Mouse (Mus musculus) heart, postnatal 4 days (tissue): ENCODE results near the gene Ubd. TPM values are rescaled to one million over a fixed set of nuclear protein-coding genes. Genes with fewer than 3 reads are reported as not detected.
A peak's percentile ranks its signal among the peaks of the same experiment; 100 is the strongest.
"Not testable (repeated sequence)": the region's sequence is repeated elsewhere in the genome, so short reads cannot be mapped to it uniquely, and the experiment has no call there.

Experiments
- DNase-seq: peaks from one replicate; pipeline ENCODE4 v3.0.0; 2021
- total RNA-seq, 2 experiments: library from RNA; stranded (reverse); gene quantifications; 2 replicates each; pipeline ENCODE4 v1.2.3; 2021

Gene Ubd
- not detected for total RNA-seq

DNA sequence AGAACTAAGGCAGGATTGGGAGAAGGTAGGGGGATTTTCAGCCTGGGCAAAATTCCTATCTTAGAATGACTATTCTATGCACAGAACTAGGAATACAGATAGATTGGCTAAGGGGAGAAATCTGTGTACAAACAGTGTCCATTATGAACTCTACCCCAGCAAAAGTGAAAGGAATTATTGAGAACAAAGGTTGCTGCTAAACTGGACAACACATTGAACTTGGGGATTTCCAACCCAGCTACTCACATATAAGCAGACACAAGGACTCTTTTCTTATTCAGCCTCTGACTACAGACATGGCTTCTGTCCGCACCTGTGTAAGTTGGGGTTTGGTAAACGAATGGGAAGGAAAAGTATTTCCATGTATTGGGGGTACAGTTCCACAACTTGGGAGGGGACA, at the start of gene Ubd:
TSS of gene Ubd (plus strand) at position 237 of the 400 bp plus-strand sequence.
- no peak for DNase-seq

DNA sequence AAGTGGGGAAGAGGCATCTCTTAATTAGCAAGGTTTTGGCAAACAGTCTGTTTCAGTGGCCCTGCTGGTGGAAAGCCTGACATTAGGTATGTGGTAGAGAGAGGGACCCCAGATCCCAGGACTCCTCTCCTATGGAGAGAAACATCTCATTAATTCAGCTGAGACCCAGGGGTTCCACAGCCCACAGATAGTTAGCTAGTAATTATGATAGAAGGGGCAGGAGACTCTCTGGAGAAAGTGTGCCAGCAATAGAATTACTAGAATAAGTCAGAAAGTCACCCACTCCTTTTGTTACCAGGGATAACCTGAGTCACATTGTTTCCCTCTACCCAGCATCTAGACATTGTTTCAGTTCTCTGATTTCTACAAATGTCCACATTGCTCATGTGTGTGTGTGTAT, 32.3 kb upstream of the Ubd start, which contains the start of gene Olfr93:
TSS of gene Olfr93 (minus strand) at position 101 of the 400 bp plus-strand sequence.
- no peak for DNase-seq

DNA sequence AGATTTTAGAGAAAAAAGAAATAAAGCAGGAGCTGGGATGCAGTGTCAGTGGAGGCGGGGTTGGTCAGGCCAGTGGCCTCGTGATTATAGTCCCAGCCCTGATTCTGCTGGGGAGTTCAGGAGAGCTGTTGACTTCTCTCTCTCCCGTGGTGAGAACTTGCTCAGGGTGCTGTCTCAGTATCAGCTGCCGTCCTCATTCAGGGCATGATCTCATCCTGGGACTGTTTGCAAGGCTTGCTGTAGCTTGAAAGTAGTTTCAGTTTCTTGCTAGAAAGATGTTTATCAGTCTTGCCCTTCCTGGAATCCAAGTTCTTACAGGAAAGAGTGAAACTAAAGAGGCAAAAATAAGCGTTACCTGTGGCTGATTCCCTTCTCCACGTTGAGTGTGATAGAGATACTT, 8.2 kb upstream of the Ubd start:
- no peak for DNase-seq

DNA sequence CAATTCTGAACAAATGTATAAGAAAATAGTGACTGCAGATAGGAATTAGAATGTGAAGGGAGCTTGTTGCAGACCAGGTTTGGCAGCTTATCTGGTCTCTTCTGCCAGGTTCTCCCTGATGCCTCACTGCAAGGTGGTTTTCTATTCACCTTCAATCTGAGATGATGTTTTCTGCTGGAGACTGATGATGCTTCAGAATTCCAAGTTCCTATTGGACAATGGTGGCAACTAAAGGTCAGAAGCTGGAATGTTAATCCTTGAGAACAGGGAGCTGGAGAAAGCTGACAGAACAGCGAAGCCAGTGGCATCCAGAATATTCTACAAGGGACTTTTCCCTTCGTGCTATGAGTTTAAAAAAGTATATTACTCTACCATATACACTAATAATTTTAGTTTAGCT, 3.0 kb upstream of the Ubd start:
- peak; percentile 66 for DNase-seq

DNA sequence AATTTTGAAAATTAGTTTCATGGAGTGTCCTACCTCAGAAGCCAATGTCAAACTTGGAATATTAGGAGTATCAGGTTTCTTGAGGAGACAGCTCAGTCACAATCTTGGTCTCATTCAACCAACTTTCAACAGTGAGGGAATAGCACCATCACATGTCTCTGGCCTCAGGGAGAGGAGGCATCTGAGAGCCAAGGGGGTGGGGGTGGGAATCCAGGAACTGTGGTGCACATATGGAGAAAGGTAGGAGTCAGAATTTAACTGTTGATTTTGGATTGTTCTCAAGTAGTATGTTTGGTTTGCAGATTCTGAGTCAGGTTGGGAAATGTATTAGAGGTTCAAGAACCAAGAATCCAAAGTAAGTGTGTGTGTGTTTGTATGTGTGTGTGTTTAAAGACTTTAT, 660 bp upstream of the Ubd start:
- DNase-seq: no peak

DNA sequence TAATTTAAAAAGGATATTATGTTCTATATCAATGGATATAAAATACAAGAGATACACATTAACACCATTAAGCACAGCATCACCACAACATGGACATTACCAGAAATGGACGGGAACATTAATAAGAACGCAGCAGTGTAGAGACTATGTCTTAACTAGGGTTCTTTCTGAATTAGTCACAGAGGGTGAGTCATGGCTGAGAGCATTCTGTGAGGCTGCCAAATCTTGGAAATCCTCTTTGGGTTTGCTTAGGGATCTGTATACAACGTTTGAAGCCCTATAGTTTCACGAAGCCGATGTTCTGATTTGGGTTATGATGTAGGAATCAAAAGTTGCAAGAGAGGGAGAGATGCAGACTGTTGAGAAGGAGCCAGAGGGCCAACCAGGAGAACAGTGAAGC, 1.1 kb downstream of the Ubd start:
- no peak for DNase-seq

DNA sequence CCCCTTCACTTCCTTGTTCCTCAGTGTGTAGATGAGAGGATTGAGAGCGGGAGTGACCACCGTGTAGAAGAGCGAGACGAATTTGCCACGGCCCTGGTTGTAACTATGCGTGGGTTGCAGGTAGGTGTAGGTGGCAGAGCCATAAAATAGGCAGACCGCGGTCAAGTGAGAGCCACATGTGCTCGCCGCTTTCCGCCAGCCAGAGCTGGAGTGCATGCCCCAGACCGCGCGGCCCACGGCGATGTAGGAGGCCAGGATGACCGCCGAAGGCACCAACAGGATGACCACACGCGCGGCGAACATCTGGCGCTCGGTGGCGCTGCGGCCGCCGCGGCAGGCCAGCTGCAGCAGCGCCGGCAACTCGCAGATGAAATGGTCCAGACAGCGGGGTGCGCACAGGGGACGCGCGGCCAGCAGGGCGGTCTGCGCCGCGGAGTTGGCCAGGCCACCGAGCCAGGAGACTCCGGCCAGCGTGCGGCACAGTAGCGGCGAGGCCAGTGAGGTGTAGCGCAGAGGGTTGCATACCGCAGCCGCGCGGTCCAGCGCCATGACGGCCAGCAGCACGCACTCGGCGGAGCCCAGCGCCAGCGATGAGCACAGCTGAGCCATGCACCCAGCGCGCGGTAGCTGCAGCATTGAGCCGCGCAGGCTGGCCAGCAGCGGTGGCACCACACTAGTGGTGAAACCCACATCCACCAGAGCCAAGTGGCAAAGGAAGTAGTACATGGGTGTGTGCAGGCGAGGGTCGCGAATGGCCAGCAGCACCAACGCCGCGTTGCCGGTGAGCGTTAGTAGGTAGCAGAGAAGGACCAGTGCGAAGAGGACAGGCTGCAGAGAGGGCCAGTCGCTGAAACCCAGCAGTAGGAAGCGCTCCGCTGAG, 3.4 kb downstream of the Ubd start:
- peak; percentile 14 for DNase-seq

DNA sequence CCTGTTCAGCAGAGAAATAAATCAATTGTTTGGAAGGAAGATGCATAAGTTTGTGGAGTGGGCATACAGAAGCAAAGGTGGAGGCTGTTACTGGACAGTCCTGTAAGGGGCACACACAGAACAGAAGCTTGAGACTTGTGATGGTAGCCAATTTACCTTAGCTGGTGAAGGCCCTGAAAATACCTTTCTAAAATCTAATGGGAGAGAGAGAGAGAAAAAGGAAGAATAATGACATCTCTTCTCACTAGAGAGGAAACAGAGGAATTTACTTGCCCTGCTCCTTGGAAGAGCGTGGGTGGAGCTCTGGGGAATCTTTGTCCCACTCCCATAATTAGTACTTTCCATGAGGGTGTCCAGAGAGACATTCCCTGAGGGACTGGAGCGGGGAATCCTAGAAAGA, 7.2 kb downstream of the Ubd start, which contains the start of gene Olfr94:
TSS of gene Olfr94 (minus strand) at position 101 of the 400 bp plus-strand sequence.
- no peak for DNase-seq

DNA sequence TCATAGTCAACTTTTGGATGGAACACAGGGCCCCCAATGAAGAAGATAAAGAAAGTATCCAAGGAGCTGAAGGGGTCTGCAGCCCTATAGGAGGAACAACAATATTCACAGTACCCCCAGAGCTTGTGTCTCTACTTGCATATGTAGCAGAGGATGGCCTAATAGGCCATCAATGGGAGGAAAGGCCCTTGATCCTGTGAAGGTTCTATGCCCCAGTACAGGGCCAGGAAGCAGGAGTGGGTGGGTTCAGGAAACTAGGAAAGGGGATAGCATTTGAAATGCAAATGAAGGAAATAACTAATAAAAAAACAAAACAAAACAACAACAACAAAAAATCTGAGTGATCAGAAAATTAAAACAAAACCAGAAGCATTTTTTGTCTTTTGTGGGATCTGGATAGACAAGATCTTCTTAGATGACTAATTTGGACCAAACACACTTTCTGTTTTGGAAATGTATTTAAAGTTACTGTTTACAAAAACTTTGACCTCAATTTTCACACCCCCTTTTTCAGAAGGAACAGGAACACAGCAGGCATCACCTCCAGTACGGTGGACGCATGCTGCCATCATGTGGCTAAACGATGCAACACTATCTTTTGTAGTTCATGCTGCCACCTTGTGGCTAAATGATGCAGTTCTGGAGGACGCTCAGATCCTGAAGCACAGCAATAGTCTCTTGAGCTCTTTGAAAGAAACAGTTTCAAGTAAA, 9.7 kb downstream of the Ubd start:
- DNase-seq: peak; percentile 84

DNA sequence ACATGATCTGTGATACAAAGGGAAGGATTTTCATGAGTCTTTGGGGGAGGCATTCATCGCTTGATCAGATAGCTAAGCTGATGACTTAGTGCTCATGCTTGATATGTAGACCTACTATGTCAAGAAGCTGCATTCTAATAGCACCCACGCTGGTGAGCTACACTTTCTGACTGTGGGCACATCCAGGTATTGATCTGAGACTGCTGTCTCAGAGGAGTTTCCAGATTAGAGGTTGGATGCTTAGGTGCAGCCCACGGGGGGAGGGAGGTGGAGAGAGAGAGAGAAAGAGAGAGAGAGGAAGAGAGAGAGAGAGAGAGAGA, 10.2 kb downstream of the Ubd start:
- no peak for DNase-seq

DNA sequence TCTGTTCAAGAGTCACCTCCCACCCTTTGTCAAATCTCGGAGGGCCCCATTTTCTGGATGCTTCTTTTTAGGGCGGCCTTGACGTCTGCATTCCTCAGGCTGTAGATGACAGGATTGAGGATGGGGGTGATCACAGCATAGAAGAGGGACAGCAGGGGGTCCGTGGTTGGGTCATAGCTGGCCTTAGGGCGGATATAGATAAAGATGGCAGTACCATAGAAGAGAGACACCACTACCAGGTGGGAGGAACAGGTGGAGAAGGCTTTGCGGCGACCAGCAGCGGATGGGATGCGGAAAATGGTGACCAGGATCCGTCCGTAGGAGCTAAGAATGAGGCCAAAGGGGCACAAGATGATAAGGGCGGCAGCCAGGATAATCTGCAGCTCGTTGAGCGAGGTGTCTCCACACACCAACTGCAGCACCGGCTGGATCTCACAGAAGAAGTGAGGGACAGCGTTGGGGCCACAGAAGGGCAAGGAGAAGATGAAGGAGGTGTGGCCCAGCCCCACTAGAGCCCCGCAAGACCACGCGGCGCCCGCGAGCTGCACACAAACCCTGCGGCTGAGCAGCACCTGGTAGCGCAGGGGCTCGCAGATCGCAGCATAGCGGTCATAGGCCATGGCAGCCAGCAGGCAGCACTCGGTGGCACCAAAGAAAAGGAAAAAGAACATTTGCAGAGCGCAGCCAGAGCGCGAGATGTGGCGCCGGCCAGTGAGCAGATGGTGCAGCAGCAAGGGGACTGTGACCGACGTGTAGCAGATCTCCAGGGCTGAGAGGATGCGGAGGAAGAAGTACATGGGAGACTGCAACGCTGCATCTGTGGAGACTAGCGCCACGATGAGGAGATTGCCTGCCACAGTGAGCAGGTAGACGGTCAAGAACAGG, 17.4 kb downstream of the Ubd start:
- no peak for DNase-seq

DNA sequence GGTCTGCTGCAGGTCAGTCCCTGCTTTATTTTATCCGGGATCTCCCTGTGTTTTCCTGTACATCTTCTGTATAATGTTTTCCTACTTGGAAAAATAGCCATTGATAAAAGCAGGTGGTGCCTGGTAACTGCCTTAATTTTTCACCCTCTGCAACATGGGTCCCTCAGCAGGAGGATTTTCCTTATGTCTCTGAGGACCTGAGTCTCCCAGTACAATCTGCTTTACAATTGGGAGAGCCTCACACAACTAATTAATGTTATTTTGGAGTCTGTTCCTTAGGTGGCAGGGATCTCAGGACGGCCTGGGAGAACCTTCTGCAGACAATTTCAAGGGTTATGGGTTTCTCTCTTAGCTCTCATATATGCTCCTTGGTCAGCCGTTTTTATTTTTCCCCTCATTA, 19.3 kb downstream of the Ubd start, which contains the start of gene Olfr95:
TSS of gene Olfr95 (minus strand) at position 101 of the 400 bp plus-strand sequence.
- DNase-seq: no peak

DNA sequence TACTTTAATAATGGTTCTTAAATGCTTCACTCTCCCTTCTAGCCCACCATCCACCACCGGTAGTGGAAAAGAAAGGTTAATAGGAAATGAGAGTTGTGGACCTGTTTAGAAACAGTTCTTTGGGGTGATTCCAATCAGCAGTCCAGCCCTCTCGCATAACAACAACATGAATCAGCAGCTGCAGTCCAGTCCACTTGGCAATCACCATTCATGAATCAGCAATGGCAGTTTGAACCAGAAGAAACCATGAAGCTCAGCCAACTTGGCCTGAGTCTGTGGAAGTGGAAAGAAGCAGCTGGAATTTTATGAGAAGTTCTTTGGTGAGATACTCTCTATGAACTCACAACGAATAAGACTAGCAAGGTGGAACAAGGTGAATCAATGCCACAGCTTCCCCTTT, 24.8 kb downstream of the Ubd start:
- DNase-seq: no peak

DNA sequence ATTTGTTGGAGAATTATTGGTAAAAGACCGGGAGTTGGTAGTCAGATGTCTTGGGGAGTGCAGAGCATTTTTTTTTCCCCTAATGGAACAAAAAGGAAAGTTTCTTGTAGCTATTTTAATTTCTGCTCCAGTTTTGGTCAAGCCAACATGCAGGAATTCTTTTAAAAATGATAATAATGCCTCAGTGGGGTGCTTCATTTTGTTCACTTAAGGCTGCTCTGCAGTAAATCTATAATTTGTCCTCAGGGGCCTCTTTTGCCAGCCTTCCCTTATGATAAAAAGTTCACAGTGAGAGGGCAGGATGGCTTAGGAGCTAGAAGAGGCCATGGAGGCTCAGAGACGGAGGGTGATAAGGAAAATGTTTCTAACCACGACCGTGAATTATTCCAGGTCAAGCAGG, 26.2 kb downstream of the Ubd start, which contains the start of gene Olfr96:
TSS of gene Olfr96 (plus strand) at position 301 of the 400 bp plus-strand sequence.
- DNase-seq: no peak

DNA sequence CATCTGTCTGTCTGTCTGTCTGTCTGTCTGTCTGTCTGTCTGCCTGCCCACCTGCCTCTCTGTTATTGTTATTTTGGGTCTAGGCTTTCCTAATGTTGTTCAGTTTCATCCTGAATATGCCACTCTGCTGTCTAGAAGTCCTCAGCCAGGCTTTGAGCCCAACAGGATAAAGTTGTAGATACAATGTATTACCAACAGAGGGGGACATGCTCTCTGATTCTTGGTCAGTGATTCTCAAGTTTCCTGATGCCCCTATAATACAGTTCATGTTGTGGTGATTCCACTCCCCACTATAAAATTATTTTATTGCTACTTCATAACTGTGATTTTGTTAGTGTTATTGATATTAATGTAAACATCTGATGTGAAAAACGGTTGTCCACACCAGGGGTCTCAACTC, 28.2 kb downstream of the Ubd start:
- no peak for DNase-seq

DNA sequence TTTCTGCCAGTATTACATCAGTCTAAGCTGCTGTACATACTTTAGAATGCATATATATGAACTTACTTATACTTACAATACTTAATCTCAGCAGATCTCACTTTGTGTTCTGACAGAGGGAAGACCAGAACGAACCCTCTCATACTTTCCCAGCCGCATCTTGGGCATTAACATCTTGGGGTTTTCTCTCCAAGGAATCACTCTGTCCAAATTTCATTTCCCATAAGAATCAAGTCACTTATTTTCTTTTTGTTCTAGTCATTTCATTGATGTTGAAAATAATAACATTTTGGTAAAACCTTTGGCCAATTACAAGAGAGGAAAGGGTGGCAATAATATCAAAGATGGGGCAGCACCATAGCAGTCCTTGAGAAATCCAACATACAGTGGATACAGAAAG, 43.5 kb downstream of the Ubd start, which contains the start of gene Olfr97:
TSS of gene Olfr97 (minus strand) at position 101 of the 400 bp plus-strand sequence.
- DNase-seq: not testable (repeated sequence)

DNA sequence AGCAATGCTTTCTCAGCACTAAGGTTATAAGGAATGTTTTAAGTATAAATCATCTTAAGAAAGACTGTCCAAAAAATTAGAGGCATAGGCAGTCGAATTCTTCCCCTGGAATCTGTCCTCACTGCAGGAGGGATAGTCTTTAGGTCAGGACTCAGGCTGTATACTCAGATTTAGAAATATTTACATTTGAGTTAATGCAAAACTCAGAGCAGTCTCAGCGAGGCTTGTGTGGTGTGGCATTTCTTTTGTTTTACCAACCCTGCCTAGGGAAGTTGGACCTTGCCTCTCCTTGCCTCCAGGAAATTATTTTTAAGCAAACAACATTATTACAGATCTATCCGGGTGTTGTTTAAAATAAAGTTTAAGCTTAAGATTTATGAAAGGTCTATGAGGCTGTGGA, 48.5 kb downstream of the Ubd start:
- DNase-seq: no peak

Other genes with a start within 250 kb of the Ubd start
- 10 to 100 TPM; 56.0 to 61.3 TPM for gene Ppp1r11, start 242.2 kb upstream of the Ubd start, total RNA-seq
- 10 to 100 TPM; 24.9 to 29.3 TPM for gene Znrd1, start 235.3 kb upstream of the Ubd start, total RNA-seq
- 1 to 10 TPM; 7.2 to 7.3 TPM for gene Znrd1as, start 235.3 kb upstream of the Ubd start, total RNA-seq
- not detected for gene 2410137M14Rik, start 212.7 kb upstream of the Ubd start, total RNA-seq
- under 1 TPM; 0.29 to 0.43 TPM for gene H2-M5, start 204.4 kb upstream of the Ubd start, total RNA-seq
- gene Zfp57, start 192.7 kb upstream of the Ubd start, total RNA-seq: 10 to 100 TPM in 1 of 2 experiments, 1 to 10 TPM in 1; 9.7 to 14.5 TPM
- gene Mog, start 170.5 kb upstream of the Ubd start, total RNA-seq: not detected
- 10 to 100 TPM; 21.6 to 22.4 TPM for gene Gabbr1, start 147.9 kb upstream of the Ubd start, total RNA-seq
- gene Olfr90, start 105.4 kb upstream of the Ubd start, total RNA-seq: not detected
- not detected for gene Olfr91, start 95.6 kb upstream of the Ubd start, total RNA-seq
- not detected for gene Olfr92, start 73.8 kb upstream of the Ubd start, total RNA-seq
- not detected for gene Olfr93, start 32.4 kb upstream of the Ubd start, total RNA-seq
- gene Olfr94, start 7.1 kb downstream of the Ubd start, total RNA-seq: not detected
- not detected for gene Olfr95, start 19.2 kb downstream of the Ubd start, total RNA-seq
- gene Olfr96, start 26.3 kb downstream of the Ubd start, total RNA-seq: not detected
- not detected for gene Olfr97, start 43.4 kb downstream of the Ubd start, total RNA-seq
- gene Olfr98, start 69.9 kb downstream of the Ubd start, total RNA-seq: not detected
- 1 to 10 TPM; 1.5 to 2.0 TPM for gene H2-M3, start 76.3 kb downstream of the Ubd start, total RNA-seq
- not detected for gene Olfr99, start 89.6 kb downstream of the Ubd start, total RNA-seq
- not detected for gene Olfr101, start 110.4 kb downstream of the Ubd start, total RNA-seq
- gene Olfr102, start 123.2 kb downstream of the Ubd start, total RNA-seq: not detected
- gene Olfr103, start 145.8 kb downstream of the Ubd start, total RNA-seq: not detected
- gene Olfr104-ps, start 165.7 kb downstream of the Ubd start, total RNA-seq: not detected
- gene Olfr105-ps, start 185.1 kb downstream of the Ubd start, total RNA-seq: not detected
- gene Olfr106-ps, start 196.5 kb downstream of the Ubd start, total RNA-seq: not detected
- not detected for gene Olfr107, start 205.3 kb downstream of the Ubd start, total RNA-seq